Mouse (Mus musculus): ENCODE measurements around the gene Optn. TPM values are rescaled to one million over a fixed set of nuclear protein-coding genes. Genes with fewer than 3 reads are reported as not detected.

Optn gene
- 4.8 and 7.6 TPM in 2 replicates for polyA plus RNA-seq (2012; ENCODE audit: low replicate concordance)

DNA sequence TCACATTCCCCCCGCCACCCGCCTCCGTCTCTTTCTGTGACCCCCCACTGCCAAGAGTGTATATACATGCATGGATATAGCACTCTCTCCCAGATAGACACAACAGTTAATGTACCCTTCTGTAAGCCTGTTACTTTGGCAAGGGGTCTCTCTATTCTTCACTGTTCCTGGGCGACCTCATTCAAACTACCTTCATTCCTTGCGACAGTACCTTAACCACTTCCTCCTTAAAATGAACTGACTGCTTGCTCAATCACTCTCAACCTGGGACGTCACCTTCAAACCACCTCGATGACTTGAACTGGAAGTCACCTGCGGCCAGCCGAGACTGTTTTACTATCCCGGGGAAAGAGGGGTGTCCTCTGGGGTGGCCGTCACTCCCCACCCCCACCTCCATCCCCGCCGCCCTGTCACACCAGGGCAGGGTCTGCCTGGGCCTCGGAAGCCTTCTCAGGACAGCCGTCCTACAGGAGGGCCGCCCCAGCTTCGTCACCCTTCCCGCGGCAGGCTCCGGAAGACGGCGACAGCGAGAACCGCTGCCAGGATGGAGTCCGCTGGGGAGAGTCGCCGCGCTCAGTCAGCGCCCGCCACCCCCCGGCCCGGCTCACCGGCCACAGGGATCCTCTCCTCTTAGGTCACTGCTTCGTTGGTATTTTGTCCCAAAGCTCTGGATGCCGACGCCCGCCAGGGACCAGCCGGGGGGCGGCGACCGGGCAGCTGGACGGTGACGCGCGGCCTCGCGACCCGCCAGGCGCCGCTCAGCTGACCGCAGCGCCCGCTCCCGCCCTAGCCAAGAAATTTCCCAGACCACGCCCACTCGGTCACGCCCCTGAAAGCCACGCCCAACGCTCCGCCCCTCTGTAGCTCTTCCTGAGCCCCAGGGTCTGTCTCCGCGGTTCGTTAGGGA, at the start of gene Optn:
Optn (minus strand) TSS at position 753 of the 907 bp plus-strand sequence.

DNA sequence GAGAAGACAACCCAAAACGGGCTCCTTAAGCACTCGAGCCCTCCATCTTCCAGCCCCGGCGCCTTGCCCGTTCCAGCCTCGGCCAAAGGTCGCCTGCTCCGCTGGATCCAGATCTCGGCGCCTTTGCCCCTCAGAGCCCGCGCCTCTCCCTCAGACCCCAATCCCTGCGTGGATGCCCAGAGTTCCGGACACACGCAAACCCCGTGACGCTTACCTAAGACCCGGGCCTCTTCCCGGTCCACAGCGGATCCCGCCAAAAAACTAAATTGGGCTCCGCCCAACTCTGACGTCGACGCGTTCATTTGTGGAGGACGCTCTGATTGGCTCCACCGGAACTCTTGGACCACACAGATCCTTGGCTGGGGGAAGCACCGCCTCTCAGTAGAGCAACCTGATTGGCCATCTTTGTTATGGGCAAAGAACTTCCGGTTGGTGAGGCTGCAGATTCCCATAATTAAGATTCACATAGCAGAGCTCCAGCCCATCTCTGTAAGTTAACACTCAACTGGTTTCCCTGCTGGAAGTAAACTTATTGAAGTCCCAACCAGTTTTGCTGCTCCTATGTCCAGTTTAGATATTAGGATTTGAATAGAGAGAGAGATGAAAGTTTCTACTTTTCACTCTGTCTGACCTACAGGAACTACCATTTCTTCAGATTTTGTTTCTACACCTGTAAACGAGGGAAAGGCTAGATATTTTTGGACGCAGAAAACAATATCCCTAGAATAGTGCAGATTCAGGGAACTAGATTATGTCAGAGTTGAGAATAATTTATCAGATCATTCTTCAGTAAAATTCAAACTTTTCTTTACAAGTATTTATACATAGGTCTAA, 51.1 kb downstream of the Optn start, which contains the start of gene Mcm10:
Mcm10 (minus strand) TSS at position 301 of the 834 bp plus-strand sequence.

DNA sequence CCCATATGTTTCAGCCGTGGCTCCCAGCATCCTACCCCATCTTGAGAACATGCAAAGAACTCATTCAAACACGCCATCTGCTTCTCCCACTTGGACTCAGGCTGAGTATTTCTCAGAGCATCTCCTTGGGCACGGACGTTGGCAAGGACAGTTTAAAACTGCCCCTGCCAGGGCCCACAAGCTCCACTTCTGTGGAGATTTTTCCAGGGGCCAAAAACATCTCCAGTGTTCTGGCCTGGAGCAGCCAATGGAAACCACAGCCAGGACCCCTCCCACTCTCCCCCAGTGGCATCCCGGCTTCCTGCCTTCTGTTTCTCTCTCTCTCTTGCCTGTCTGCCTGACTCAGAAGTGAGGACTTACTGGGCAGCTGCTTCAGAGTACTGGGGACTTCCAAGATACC, 88.0 kb downstream of the Optn start, which contains the start of gene Ucma:
Ucma (plus strand) TSS at position 316 of the 400 bp plus-strand sequence.

Other genes starting within 250 kb of the Optn start
- 3.7 and 6.9 TPM in 2 replicates for gene Sephs1, start 182.5 kb downstream of the Optn start, polyA plus RNA-seq (2012; ENCODE audit: low replicate concordance)
- 10.7 and 29.0 TPM in 2 replicates for gene Phyh, start 145.0 kb downstream of the Optn start, polyA plus RNA-seq (2012; ENCODE audit: low replicate concordance)
- not detected in 2 replicates for gene Ucma, start 87.9 kb downstream of the Optn start, polyA plus RNA-seq (2012; ENCODE audit: low replicate concordance)
- gene Mcm10, start 51.3 kb downstream of the Optn start, polyA plus RNA-seq (2012; ENCODE audit: low replicate concordance) = 1.00 and 4.9 TPM in 2 replicates
- not detected in 2 replicates for gene Ccdc3, start 73.7 kb upstream of the Optn start, polyA plus RNA-seq (2012; ENCODE audit: low replicate concordance)